Mouse (Mus musculus) liver, adult (tissue): Measurements from ENCODE around the gene Nuak2.

Experiments
- GATA4 ChIP-seq: IDR thresholded peaks from 2 replicates; pipeline ENCODE4 v1.6.1; 2014; ENCODE audit warnings: mild to moderate bottlenecking, low read length; ENCODE audit not compliant: insufficient replicate concordance

The Nuak2 gene

GRCm38 (mm10) chr1:132291706-132292105, 24.2 kb upstream of the Nuak2 start:
- no peak for TF ChIP-seq GATA4

GRCm38 (mm10) chr1:132292318-132293129, 23.4 kb upstream of the Nuak2 start:
- TF ChIP-seq GATA4 = no peak

GRCm38 (mm10) chr1:132295506-132295905, 20.4 kb upstream of the Nuak2 start:
- TF ChIP-seq GATA4 = no peak

- TF ChIP-seq GATA4 = no peak
Measured at GRCm38 (mm10) chr1:132296051-132296450, 19.9 kb upstream of the Nuak2 start.

- TF ChIP-seq GATA4 = no peak
Measured at GRCm38 (mm10) chr1:132298425-132298800, 17.5 kb upstream of the Nuak2 start, which contains the start of gene Klhdc8a. Klhdc8a (plus strand) TSS chr1:132298626.

GRCm38 (mm10) chr1:132298801-132299464, 17.0 kb upstream of the Nuak2 start:
- no peak for TF ChIP-seq GATA4

GRCm38 (mm10) chr1:132299744-132300143, 16.2 kb upstream of the Nuak2 start:
- TF ChIP-seq GATA4 = no peak

- TF ChIP-seq GATA4 = no peak
Measured at GRCm38 (mm10) chr1:132301242-132301641, 14.7 kb upstream of the Nuak2 start.

GRCm38 (mm10) chr1:132302341-132302866, 13.5 kb upstream of the Nuak2 start:
- TF ChIP-seq GATA4 = no peak

- no peak for TF ChIP-seq GATA4
Measured at GRCm38 (mm10) chr1:132304618-132305214, 11.2 kb upstream of the Nuak2 start.

GRCm38 (mm10) chr1:132306160-132306559, 9.8 kb upstream of the Nuak2 start:
- no peak for TF ChIP-seq GATA4

GRCm38 (mm10) chr1:132306808-132307207, 9.1 kb upstream of the Nuak2 start:
- no peak for TF ChIP-seq GATA4

- no peak for TF ChIP-seq GATA4
Measured at GRCm38 (mm10) chr1:132307962-132308361, 8.0 kb upstream of the Nuak2 start.

GRCm38 (mm10) chr1:132308674-132309073, 7.3 kb upstream of the Nuak2 start:
- TF ChIP-seq GATA4 = no peak

- TF ChIP-seq GATA4 = no peak
Measured at GRCm38 (mm10) chr1:132310754-132311153, 5.2 kb upstream of the Nuak2 start.
